Mouse (Mus musculus): Measurements from ENCODE around the gene Rps6kb1. TPM values are rescaled to one million over a fixed set of nuclear protein-coding genes. Genes with fewer than 3 reads are reported as not detected.
A peak's percentile ranks its signal among the peaks of the same experiment; 100 is the strongest.
"Not testable (repeated sequence)": the region's sequence is repeated elsewhere in the genome, so short reads cannot be mapped to it uniquely, and the experiment has no call there.

Gene Rps6kb1
- total and polyA plus RNA-seq, 3 experiments = 39.3 to 73.6 (median 49.4) TPM

- Histone ChIP-seq H3K79me2 (ENCODE audit: control insufficient read depth, insufficient read depth, low read length, poor library complexity) (peaks cover 22% of the 10 kb centered on the region), H3K36me3 (ENCODE audit: control insufficient read depth in 1 of 2, insufficient read depth in 2 of 2, low read length in 2 of 2) (peaks cover 14 to 49% of the 10 kb centered on the region in 2 experiments)
- H3K9ac ChIP-seq (ENCODE audit: control insufficient read depth, low read depth, low read length, poor library complexity, severe bottlenecking); H3K27me3 ChIP-seq (ENCODE audit: control insufficient read depth in 1 of 2, insufficient read depth in 2 of 2, low read length in 2 of 2); H3K9me3 ChIP-seq (replicated peaks; ENCODE audit: insufficient read depth, low read length); H3K27ac ChIP-seq (ENCODE audit: control insufficient read depth, low read depth, low read length); H3K4me3 ChIP-seq (ENCODE audit: control insufficient read depth in 1 of 2, insufficient read depth in 1 of 2, low read depth in 2 of 2, low read length in 2 of 2); DNase-seq (ENCODE audit: low read depth, low spot score); H3K4me1 ChIP-seq (ENCODE audit: control insufficient read depth in 1 of 2, insufficient read depth in 2 of 2, low read length in 2 of 2): not testable (repeated sequence)
- TF ChIP-seq EP300 (IDR thresholded peaks at IDR 0.05; ENCODE audit: low read depth in 1 of 2, low read length in 2 of 2) (peak in 1 of 2 experiments; percentile 52; a peak in 1 of 4 replicates), TCF12 (IDR thresholded peaks at IDR 0.05; ENCODE audit: low read depth, low read length) (peak; percentile 42; the same call in 1 of the 2 replicates), ZNF384 (IDR thresholded peaks at IDR 0.05; ENCODE audit: low read depth, low read length) (peak; percentile 51), GATA1 (IDR thresholded peaks at IDR 0.05; ENCODE audit: low read depth, low read length) (0 out of 2 replicates have a peak, but pooled peaks have one; percentile 29)
These were observed 11.3 kb downstream of the Rps6kb1 start for GRCm38 (mm10) chr11:86533302-86533701.

- no peaks in the 10 kb centered on the region for H3K27me3 ChIP-seq (ENCODE audit: control insufficient read depth in 1 of 2, insufficient read depth in 2 of 2, low read length in 2 of 2)
- no peak overlapping the region for H3K27ac ChIP-seq (ENCODE audit: control insufficient read depth, low read depth, low read length)
- no peak overlapping the region for H3K9ac ChIP-seq (ENCODE audit: control insufficient read depth, low read depth, low read length, poor library complexity, severe bottlenecking)
- no peak overlapping the region for H3K4me3 ChIP-seq (ENCODE audit: control insufficient read depth in 1 of 2, insufficient read depth in 1 of 2, low read depth in 2 of 2, low read length in 2 of 2)
- DNase-seq (ENCODE audit: low read depth, low spot score) = peak; percentile 77
- H3K9me3 ChIP-seq (replicated peaks; ENCODE audit: insufficient read depth, low read length) = no peaks in the 10 kb centered on the region
- TF ChIP-seq ZC3H11A (IDR thresholded peaks at IDR 0.05; ENCODE audit: low read depth, low read length) (peak; percentile 15; the same call in 1 of the 2 replicates), POLR2AphosphoS5 (IDR thresholded peaks at IDR 0.05; ENCODE audit: borderline replicate concordance, low read depth, low read length) (no peak), BHLHE40 (IDR thresholded peaks at IDR 0.05; ENCODE audit: borderline replicate concordance, low read depth, low read length) (no peak), RAD21 (IDR thresholded peaks at IDR 0.05; ENCODE audit: low read depth, low read length) (peak; percentile 32), CTCF (IDR thresholded peaks at IDR 0.05 in 2 of 3, conservative IDR thresholded peaks at IDR 0.05 in 1 of 3; ENCODE audit: control insufficient read depth in 1 of 3, insufficient read depth in 1 of 3, low read depth in 2 of 3, low read length in 3 of 3, poor library complexity in 1 of 3, severe bottlenecking in 1 of 3) (peak; percentile 59 to 81 (median 77); a peak in 5 of 6 replicates), SMC3 (IDR thresholded peaks at IDR 0.05; ENCODE audit: low read depth, low read length) (peak; percentile 46)
- H3K36me3 ChIP-seq (ENCODE audit: control insufficient read depth in 1 of 2, insufficient read depth in 2 of 2, low read length in 2 of 2) = peaks cover 14 to 53% of the 10 kb centered on the region in 2 experiments
- peaks cover 0 to 6% of the 10 kb centered on the region in 2 experiments; a peak in 1 of 4 replicates for H3K4me1 ChIP-seq (ENCODE audit: control insufficient read depth in 1 of 2, insufficient read depth in 2 of 2, low read length in 2 of 2)
- peaks cover 18% of the 10 kb centered on the region for H3K79me2 ChIP-seq (ENCODE audit: control insufficient read depth, insufficient read depth, low read length, poor library complexity)
These were observed 11.8 kb downstream of the Rps6kb1 start for GRCm38 (mm10) chr11:86532834-86533233.

DNA sequence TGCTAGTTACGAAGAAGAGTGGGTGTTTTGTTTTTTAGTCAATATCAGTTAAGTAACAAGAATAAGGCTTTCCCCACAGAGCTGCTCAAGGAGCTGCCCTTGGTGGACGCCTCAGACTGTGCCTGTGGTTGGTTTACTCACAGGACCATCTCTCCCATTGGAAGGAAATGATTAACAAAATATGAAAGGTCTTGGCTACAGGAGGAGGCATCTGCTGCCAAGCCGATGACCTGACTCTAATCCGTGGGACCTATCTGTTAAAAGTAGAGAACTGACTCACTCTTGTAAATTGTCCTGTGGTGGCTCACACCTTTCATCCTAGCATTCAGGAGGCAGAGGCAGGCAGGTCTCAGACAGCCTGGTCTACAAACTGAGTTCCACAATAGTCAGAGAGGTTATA lies 17.1 kb downstream of the Rps6kb1 start:
- Histone ChIP-seq H3K27ac (ENCODE audit: control insufficient read depth, low read depth, low read length) (no peak overlapping the region), H3K79me2 (ENCODE audit: control insufficient read depth, insufficient read depth, low read length, poor library complexity) (0 out of 2 replicates have a peak, but pooled peaks cover 2% of the 10 kb centered on the region), H3K27me3 (ENCODE audit: control insufficient read depth in 1 of 2, insufficient read depth in 2 of 2, low read length in 2 of 2) (no peaks in the 10 kb centered on the region), H3K9me3 (replicated peaks; ENCODE audit: insufficient read depth, low read length) (no peaks in the 10 kb centered on the region), H3K36me3 (ENCODE audit: control insufficient read depth in 1 of 2, insufficient read depth in 2 of 2, low read length in 2 of 2) (peaks cover 0 to 61% of the 10 kb centered on the region in 2 experiments; a peak in 2 of 4 replicates), H3K4me3 (ENCODE audit: control insufficient read depth in 1 of 2, insufficient read depth in 1 of 2, low read depth in 2 of 2, low read length in 2 of 2) (no peak overlapping the region), H3K9ac (ENCODE audit: control insufficient read depth, low read depth, low read length, poor library complexity, severe bottlenecking) (no peak overlapping the region), H3K4me1 (ENCODE audit: control insufficient read depth in 1 of 2, insufficient read depth in 2 of 2, low read length in 2 of 2) (no peaks in the 10 kb centered on the region)
- DNase-seq (ENCODE audit: low read depth, low spot score) = no peak
- TF ChIP-seq ZKSCAN1 (IDR thresholded peaks at IDR 0.05; ENCODE audit: low read depth, low read length) = no peak
- TF ChIP-seq TAL1 (IDR thresholded peaks at IDR 0.05; ENCODE audit: low read length) = no peak
- TF ChIP-seq POLR2A (IDR thresholded peaks at IDR 0.05; ENCODE audit: control insufficient read depth in 1 of 2, insufficient read depth in 1 of 2, low read depth in 1 of 2, low read length in 2 of 2, poor library complexity in 1 of 2) = no peak
- no peak for TF ChIP-seq TCF12 (IDR thresholded peaks at IDR 0.05; ENCODE audit: low read depth, low read length)
- TF ChIP-seq TBP (IDR thresholded peaks at IDR 0.05; ENCODE audit: low read depth, low read length) = no peak
- TF ChIP-seq E2F4 (IDR thresholded peaks at IDR 0.05; ENCODE audit: borderline replicate concordance, low read depth, low read length) = no peak
